Mouse (Mus musculus) heart, embryonic 14.5 days (tissue): ENCODE measurements around the gene Gzmm. TPM values are rescaled to one million over a fixed set of nuclear protein-coding genes. Genes with fewer than 3 reads are reported as not detected.

Experiments used
- ATAC-seq: fragments of 200-750 bp; cut with Nextera tagmentation; 2 replicates; pipeline ENCODE4 v1.8.0; 2017; ENCODE audit warnings: low read depth, moderate TSS enrichment; ENCODE audit not compliant: insufficient number of reproducible peaks, insufficient read depth, low FRiP score
- H3K27ac ChIP-seq, 2 experiments: fragments of 200-500 bp in 1 of 2; fragments of 300-500 bp in 1 of 2; sonication (generic) in 1 of 2; replicated peaks in 1 of 2; 2 replicates each; pipeline ENCODE4 v1.5.1; 2012 to 2014; ENCODE audit warnings: low read depth in 2 of 2, low read length in 2 of 2, control low read depth in 1 of 2, mild to moderate bottlenecking in 1 of 2, mixed read lengths in 1 of 2; ENCODE audit not compliant: control insufficient read depth in 1 of 2, insufficient read depth in 1 of 2
- H3K27me3 ChIP-seq: fragments of 300-500 bp; sonication (generic); 2 replicates; pipeline ENCODE4 v1.6.1; 2014; ENCODE audit warnings: mild to moderate bottlenecking, low read length, control low read depth; ENCODE audit not compliant: control insufficient read depth, insufficient read depth
- H3K36me3 ChIP-seq: fragments of 300-500 bp; sonication (generic); 2 replicates; pipeline ENCODE4 v1.6.1; 2014; ENCODE audit warnings: mild to moderate bottlenecking, control low read depth, low read length, mixed read lengths; ENCODE audit not compliant: control insufficient read depth, insufficient read depth
- H3K4me1 ChIP-seq, 2 experiments: fragments of 200-500 bp in 1 of 2; fragments of 300-500 bp in 1 of 2; sonication (generic) in 1 of 2; 2 replicates each; pipeline ENCODE4 v1.6.1; 2012 to 2014; ENCODE audit warnings: low read length in 2 of 2, control low read depth in 1 of 2, mixed read lengths in 1 of 2; ENCODE audit not compliant: control insufficient read depth in 2 of 2, insufficient read depth in 2 of 2
- H3K4me2 ChIP-seq: fragments of 300-500 bp; sonication (generic); 2 replicates; pipeline ENCODE4 v1.6.1; 2014; ENCODE audit warnings: mild to moderate bottlenecking, low read length
- H3K4me3 ChIP-seq, 2 experiments: fragments of 200-500 bp in 1 of 2; fragments of 300-500 bp in 1 of 2; sonication (generic) in 1 of 2; 2 replicates each; pipeline ENCODE4 v1.5.1; 2012 to 2014; ENCODE audit warnings: low read length in 2 of 2, mild to moderate bottlenecking in 2 of 2, control low read depth in 1 of 2, low read depth in 1 of 2, moderate library complexity in 1 of 2; ENCODE audit not compliant: control insufficient read depth in 1 of 2, insufficient read depth in 1 of 2
- H3K9ac ChIP-seq: fragments of 300-500 bp; sonication (generic); 2 replicates; pipeline ENCODE4 v1.6.1; 2014; ENCODE audit warnings: mild to moderate bottlenecking, low read length
- H3K9me3 ChIP-seq: fragments of 300-500 bp; sonication (generic); 2 replicates; pipeline ENCODE4 v1.6.1; 2016; ENCODE audit warnings: low read length, control low read depth; ENCODE audit not compliant: control insufficient read depth
- whole genome bisulfite sequencing: fragments of 180-500 bp; shearing (Covaris S2); extraction: QIAGEN DNeasy Blood & Tissue Kit; methylation state at CpG from one replicate; pipeline ENCODE4 v1.1.7; 2014; 5-methylcytosine and 5-hydroxymethylcytosine counted together
- polyA plus RNA-seq: library from polyadenylated mRNA; unstranded; fragments of >200 nt; fragmentation: Nextera tagmentation; extraction: Ambion mirVana; gene quantifications from 2 replicates; pipeline ENCODE4 v1.2.1, GENCODE M21; 2014

The Gzmm gene
- polyA plus RNA-seq, 1 experiment from 2014 or later, result 0.77 TPM

- H3K4me2 ChIP-seq, result no peak overlapping the region
- ATAC-seq, result no peak
- H3K36me3 ChIP-seq, result peaks cover 33% of the 10 kb centered on the region
- peaks cover 8% of the 10 kb centered on the region; the same call in 1 of the 2 replicates for H3K27me3 ChIP-seq
- H3K4me3 ChIP-seq, result no peak overlapping the region
- H3K4me1 ChIP-seq, result peaks cover 2 to 4% of the 10 kb centered on the region in 2 experiments; a peak in 3 of 4 replicates
- H3K9me3 ChIP-seq, result peaks cover 22% of the 10 kb centered on the region
- WGBS, result 95% methylated on average over 1 of the region's 1 CpGs
- H3K27ac ChIP-seq, result no peak overlapping the region
- no peak overlapping the region for H3K9ac ChIP-seq
Observed at GRCm38 (mm10) chr10:79732500-79732899, 43.7 kb downstream of the Gzmm start.

DNA sequence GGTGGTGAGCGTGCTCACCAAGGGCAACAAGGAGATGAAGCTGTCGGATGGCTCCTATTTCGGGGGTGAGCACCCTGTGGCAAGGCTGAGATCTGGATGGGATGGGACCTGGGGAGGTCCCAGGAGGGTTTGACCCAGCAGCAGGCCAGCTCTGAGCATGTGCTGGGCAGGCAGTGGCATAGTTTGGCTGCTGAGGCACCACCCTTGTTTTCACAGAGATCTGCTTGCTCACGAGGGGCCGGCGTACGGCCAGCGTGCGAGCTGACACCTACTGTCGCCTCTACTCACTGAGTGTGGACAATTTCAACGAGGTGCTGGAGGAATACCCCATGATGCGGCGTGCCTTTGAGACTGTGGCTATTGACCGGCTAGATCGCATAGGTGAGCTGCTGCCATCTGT lies 45.0 kb downstream of the Gzmm start:
- peaks cover 46% of the 10 kb centered on the region for H3K36me3 ChIP-seq
- 78% methylated on average over 15 of the region's 15 CpGs for WGBS
- peaks cover 2 to 4% of the 10 kb centered on the region in 2 experiments; a peak in 3 of 4 replicates for H3K4me1 ChIP-seq
- H3K9me3 ChIP-seq, result peaks cover 35% of the 10 kb centered on the region
- H3K4me3 ChIP-seq, result no peak overlapping the region
- no peak for ATAC-seq
- no peak overlapping the region for H3K4me2 ChIP-seq
- no peak overlapping the region for H3K27ac ChIP-seq
- no peak overlapping the region for H3K9ac ChIP-seq
- H3K27me3 ChIP-seq, result peaks cover 8% of the 10 kb centered on the region; the same call in 1 of the 2 replicates

DNA sequence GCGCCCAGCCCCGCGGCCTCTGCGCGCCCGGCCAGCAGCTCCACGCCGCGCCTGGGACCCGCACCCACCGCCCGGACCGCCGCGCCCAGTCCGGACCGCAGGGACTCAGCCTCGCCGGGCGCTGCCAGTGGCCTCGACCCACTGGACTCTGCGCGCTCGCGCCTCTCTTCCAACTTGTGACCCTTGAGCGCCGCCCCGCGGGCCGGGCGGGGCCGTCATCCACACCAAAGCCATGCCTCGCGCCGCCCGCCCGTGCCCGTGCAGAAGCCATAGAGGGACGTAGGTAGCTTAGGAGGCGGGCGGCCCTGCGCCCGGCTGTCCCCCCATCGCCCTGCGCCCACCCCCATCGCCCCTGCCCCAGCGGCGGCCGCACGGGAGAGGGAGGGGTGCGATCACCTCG lies 46.5 kb downstream of the Gzmm start:
- Histone ChIP-seq H3K27me3 (peaks cover 8% of the 10 kb centered on the region; the same call in 1 of the 2 replicates), H3K9me3 (peaks cover 50% of the 10 kb centered on the region), H3K27ac (no peak overlapping the region), H3K4me2 (peak overlapping the region; percentile 25; the same call in 1 of the 2 replicates), H3K36me3 (peaks cover 61% of the 10 kb centered on the region), H3K4me1 (no peaks in the 10 kb centered on the region), H3K4me3 (no peak overlapping the region), H3K9ac (no peak overlapping the region)
- 25% methylated on average over 42 of the region's 52 CpGs for WGBS
- ATAC-seq, result no peak

DNA sequence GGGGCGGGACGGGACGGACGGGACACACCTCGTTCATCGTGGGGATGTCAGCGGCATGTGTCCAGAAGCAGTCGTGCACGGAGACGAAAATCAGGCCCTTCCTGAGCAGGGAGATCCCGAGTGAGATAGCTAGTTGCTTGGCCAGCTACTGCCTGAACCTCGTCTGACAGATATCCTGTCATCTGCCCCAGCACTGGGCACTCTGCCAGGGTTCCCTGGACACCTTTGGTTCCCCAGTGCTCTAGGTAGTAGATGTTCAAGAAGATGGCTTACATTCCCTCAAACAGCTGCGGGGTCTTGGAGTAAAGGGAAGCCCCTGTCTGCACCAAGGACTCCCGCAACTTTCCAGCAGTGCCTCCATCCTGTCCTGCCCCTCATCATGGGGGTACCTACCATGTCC lies 47.9 kb downstream of the Gzmm start:
- ATAC-seq, result no peak
- 81% methylated on average over 14 of the region's 14 CpGs for WGBS
- Histone ChIP-seq H3K27me3 (peaks cover 8% of the 10 kb centered on the region; the same call in 1 of the 2 replicates), H3K4me2 (no peak overlapping the region), H3K27ac (no peak overlapping the region), H3K9me3 (peaks cover 57% of the 10 kb centered on the region), H3K4me1 (no peaks in the 10 kb centered on the region), H3K9ac (no peak overlapping the region), H3K36me3 (peaks cover 75% of the 10 kb centered on the region), H3K4me3 (no peak overlapping the region)

DNA sequence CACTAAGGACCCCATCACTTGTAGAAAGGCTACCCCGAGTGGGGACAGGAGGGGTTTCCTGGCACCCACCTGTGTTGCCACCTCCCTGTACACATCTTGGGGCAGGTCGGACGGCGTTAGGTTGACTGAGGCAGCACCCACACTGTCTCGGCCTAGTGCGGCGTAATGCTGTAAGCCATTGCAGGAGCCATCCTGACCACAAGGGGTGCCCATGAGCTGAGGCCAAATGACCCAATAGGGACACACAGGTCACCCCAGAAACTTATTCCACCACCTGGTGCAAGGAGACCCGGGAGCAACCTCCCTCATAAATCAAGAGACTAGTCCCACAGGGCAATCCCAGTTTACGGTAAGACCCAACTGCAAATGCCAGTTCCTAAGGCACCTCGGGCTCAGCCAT lies 49.4 kb downstream of the Gzmm start:
- peaks cover 53% of the 10 kb centered on the region for H3K9me3 ChIP-seq
- H3K27me3 ChIP-seq, result peaks cover 8% of the 10 kb centered on the region; the same call in 1 of the 2 replicates
- no peak overlapping the region for H3K9ac ChIP-seq
- H3K4me2 ChIP-seq, result no peak overlapping the region
- H3K27ac ChIP-seq, result no peak overlapping the region
- 92% methylated on average over 10 of the region's 10 CpGs for WGBS
- ATAC-seq, result no peak
- peaks cover 90% of the 10 kb centered on the region for H3K36me3 ChIP-seq
- H3K4me1 ChIP-seq, result no peaks in the 10 kb centered on the region
- no peak overlapping the region for H3K4me3 ChIP-seq

DNA sequence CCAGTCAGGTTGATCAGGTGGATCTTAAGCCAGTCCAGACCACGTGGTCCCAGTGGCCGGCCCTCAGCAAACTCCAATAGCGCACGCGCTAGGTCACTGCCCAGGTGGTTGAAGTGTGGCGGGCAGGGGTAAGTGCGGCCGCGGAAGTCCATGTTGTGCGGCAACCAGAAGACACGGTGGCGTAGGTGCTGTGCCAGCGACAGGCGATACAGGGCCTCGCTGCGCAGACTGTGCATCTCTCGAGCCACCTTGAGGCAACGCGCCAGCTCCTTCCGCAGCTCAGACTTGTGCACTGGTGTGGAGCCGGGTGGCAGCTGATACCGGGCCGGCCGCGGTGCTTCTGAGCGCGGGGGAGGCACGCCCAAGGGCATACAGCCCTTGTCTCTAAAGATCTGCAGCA lies 50.4 kb downstream of the Gzmm start:
- no peak for ATAC-seq
- Histone ChIP-seq H3K36me3 (peaks cover 94% of the 10 kb centered on the region), H3K4me1 (no peaks in the 10 kb centered on the region), H3K27me3 (peaks cover 8% of the 10 kb centered on the region; the same call in 1 of the 2 replicates), H3K9me3 (peaks cover 53% of the 10 kb centered on the region), H3K4me2 (no peak overlapping the region), H3K9ac (no peak overlapping the region), H3K27ac (no peak overlapping the region), H3K4me3 (no peak overlapping the region)
- WGBS, result 96% methylated on average over 28 of the region's 28 CpGs

- Histone ChIP-seq H3K9ac (no peak overlapping the region), H3K36me3 (peaks cover 88% of the 10 kb centered on the region), H3K9me3 (peaks cover 46% of the 10 kb centered on the region), H3K27ac (no peak overlapping the region), H3K27me3 (0 out of 2 replicates have a peak, but pooled peaks cover 3% of the 10 kb centered on the region), H3K4me2 (no peak overlapping the region), H3K4me1 (peaks cover 3 to 5% of the 10 kb centered on the region in 2 experiments; a peak in 3 of 4 replicates), H3K4me3 (no peak overlapping the region)
- 84% methylated on average over 11 of the region's 11 CpGs for WGBS
- ATAC-seq, result no peak
Observed at GRCm38 (mm10) chr10:79740863-79741262, 52.0 kb downstream of the Gzmm start.

GRCm38 (mm10) chr10:79743161-79743560 lies 54.3 kb downstream of the Gzmm start:
- WGBS, result 92% methylated on average over 11 of the region's 11 CpGs
- no peak for ATAC-seq
- H3K4me1 ChIP-seq, result peaks cover 3 to 9% of the 10 kb centered on the region in 2 experiments; a peak in 3 of 4 replicates
- H3K9ac ChIP-seq, result no peak overlapping the region
- H3K4me3 ChIP-seq, result no peak overlapping the region
- H3K4me2 ChIP-seq, result no peak overlapping the region
- H3K36me3 ChIP-seq, result peaks cover 65% of the 10 kb centered on the region
- H3K9me3 ChIP-seq, result peaks cover 29% of the 10 kb centered on the region
- no peaks in the 10 kb centered on the region for H3K27me3 ChIP-seq
- no peak overlapping the region for H3K27ac ChIP-seq
